Mouse (Mus musculus) liver, postnatal 0 days (tissue): Measurements from ENCODE around the gene Agap1.

Experiments used
- CTCF ChIP-seq: sonication (generic); IDR thresholded peaks from 2 replicates; pipeline ENCODE4 v1.5.1; 2016; ENCODE audit warnings: antibody characterized with exemption, low read depth
- EP300 ChIP-seq: IDR thresholded peaks from 2 replicates; pipeline ENCODE4 v1.6.1; 2016; ENCODE audit warnings: antibody characterized with exemption, low read depth, mild to moderate bottlenecking

DNA sequence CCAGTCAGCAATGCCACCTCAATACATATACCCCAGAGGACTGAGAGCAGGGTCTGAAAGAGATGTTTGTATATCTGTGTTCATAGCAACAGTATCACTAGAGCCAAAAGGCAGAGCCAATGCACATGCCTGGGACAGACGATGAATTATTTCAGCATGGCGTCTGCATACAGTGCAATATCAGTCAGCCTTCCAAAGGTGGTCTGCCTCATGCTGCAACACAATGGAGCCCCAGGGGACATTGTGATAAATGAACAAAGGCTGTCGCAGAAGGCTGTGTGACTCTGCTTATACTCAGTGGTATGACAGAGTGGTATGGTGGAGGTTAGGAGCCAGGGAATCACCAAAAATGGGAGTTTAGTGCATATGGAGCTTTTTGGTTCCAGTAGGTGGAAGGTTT, 10.6 kb upstream of the Agap1 start:
- TF ChIP-seq CTCF (no peak), EP300 (no peak)
